Mouse (Mus musculus) CH12.LX (cell line): Measurements from ENCODE around the gene Cfdp1. TPM values are rescaled to one million over a fixed set of nuclear protein-coding genes. Genes with fewer than 3 reads are reported as not detected.

Experiments used
- DNase-seq: peaks from one replicate; pipeline ENCODE4 v3.0.0-alpha.2; 2013; ENCODE audit errors: extremely low read depth
- H3K27ac ChIP-seq: 2 replicates; pipeline ENCODE4 v1.5.1; 2012; ENCODE audit warnings: low read depth, mild to moderate bottlenecking, control low read depth, moderate library complexity; ENCODE audit not compliant: insufficient read depth
- H3K27me3 ChIP-seq: replicated peaks from 2 replicates; pipeline ENCODE3; 2012; ENCODE audit warnings: inconsistent platforms
- H3K36me3 ChIP-seq, 2 experiments: replicated peaks in 1 of 2; 2 replicates each; pipeline versions ENCODE3 to v1.6.1; 2012; ENCODE audit warnings: inconsistent platforms in 1 of 2, low read length in 1 of 2, mild to moderate bottlenecking in 1 of 2, mixed read lengths in 1 of 2, moderate library complexity in 1 of 2; ENCODE audit not compliant: control insufficient read depth in 1 of 2, insufficient read depth in 1 of 2
- H3K4me1 ChIP-seq, 2 experiments: 2 replicates each; pipeline ENCODE4 v1.6.1; 2012; ENCODE audit warnings: inconsistent platforms in 1 of 2, moderate library complexity in 1 of 2; ENCODE audit not compliant: insufficient read depth in 2 of 2, control insufficient read depth in 1 of 2
- H3K4me2 ChIP-seq: 2 replicates; pipeline ENCODE4 v1.6.1; 2012; ENCODE audit warnings: low read depth, mild to moderate bottlenecking, control low read depth; ENCODE audit not compliant: poor library complexity, insufficient read depth, severe bottlenecking
- H3K4me3 ChIP-seq, 3 experiments: fragments of 150-350 bp in 1 of 3; sonication (generic) in 1 of 3; replicated peaks in 1 of 3; 2 replicates each; pipeline versions ENCODE3 to v1.5.1; 2011 to 2012; ENCODE audit warnings: low read depth in 2 of 3, low read length in 2 of 3, mild to moderate bottlenecking in 2 of 3, moderate library complexity in 2 of 3, control low read depth in 1 of 3, improper control_type of control experiment in 1 of 3, inconsistent platforms in 1 of 3, mixed read lengths in 1 of 3; ENCODE audit not compliant: poor library complexity in 1 of 3
- H3K79me2 ChIP-seq: replicated peaks from 2 replicates; pipeline ENCODE4 v1.6.1; 2012; ENCODE audit warnings: mild to moderate bottlenecking, moderate library complexity; ENCODE audit not compliant: control insufficient read depth, poor library complexity, insufficient read depth, severe bottlenecking; ENCODE audit errors: extremely low read depth
- H3K9ac ChIP-seq: 2 replicates; pipeline ENCODE4 v1.6.1; 2012; ENCODE audit warnings: low read depth, mild to moderate bottlenecking, control low read depth, moderate library complexity; ENCODE audit not compliant: insufficient read depth
- H3K9me3 ChIP-seq: replicated peaks from 2 replicates; pipeline ENCODE3; 2012; ENCODE audit warnings: low read length, inconsistent platforms, mixed read lengths
- CHD1 ChIP-seq: IDR thresholded peaks from 2 replicates; pipeline ENCODE4 v1.6.1; 2012; ENCODE audit warnings: low read depth, low read length, improper control_type of control experiment, inconsistent platforms
- CHD2 ChIP-seq: IDR thresholded peaks from 2 replicates; pipeline ENCODE4 v1.6.1; 2011; ENCODE audit warnings: low read length, improper control_type of control experiment
- E2F4 ChIP-seq: IDR thresholded peaks from 2 replicates; pipeline ENCODE4 v1.6.1; 2011; ENCODE audit warnings: low read depth, low read length, improper control_type of control experiment; ENCODE audit not compliant: insufficient replicate concordance
- HCFC1 ChIP-seq: IDR thresholded peaks from 2 replicates; pipeline ENCODE4 v1.6.1; 2012; ENCODE audit warnings: low read depth, mild to moderate bottlenecking, inconsistent platforms, low read length, improper control_type of control experiment
- JUN ChIP-seq: IDR thresholded peaks from 2 replicates; pipeline ENCODE4 v1.6.1; 2011; ENCODE audit warnings: low read depth, mild to moderate bottlenecking, low read length, improper control_type of control experiment, moderate library complexity; ENCODE audit not compliant: insufficient read depth
- JUND ChIP-seq: conservative IDR thresholded peaks from 2 replicates; pipeline ENCODE4 v1.6.1; 2011; ENCODE audit warnings: low read depth, low read length, improper control_type of control experiment
- KAT2A ChIP-seq: IDR thresholded peaks from 2 replicates; pipeline ENCODE4 v1.6.1; 2012; ENCODE audit warnings: low read length, improper control_type of control experiment, inconsistent platforms; ENCODE audit not compliant: insufficient replicate concordance
- MAFK ChIP-seq: IDR thresholded peaks from 2 replicates; pipeline ENCODE4 v1.6.1; 2011; ENCODE audit warnings: low read length, improper control_type of control experiment; ENCODE audit not compliant: insufficient replicate concordance
- MXI1 ChIP-seq: IDR thresholded peaks from 2 replicates; pipeline ENCODE4 v1.6.1; 2011; ENCODE audit warnings: mild to moderate bottlenecking, low read depth, low read length, improper control_type of control experiment
- MYC ChIP-seq: IDR thresholded peaks from 2 replicates; pipeline ENCODE4 v1.6.1; 2011; ENCODE audit warnings: low read depth, mild to moderate bottlenecking, improper control_type of control experiment, low read length
- NELFE ChIP-seq: IDR thresholded peaks from 2 replicates; pipeline ENCODE4 v1.6.1; 2011; ENCODE audit warnings: low read depth, low read length, improper control_type of control experiment
- PAX5 ChIP-seq: IDR thresholded peaks from 2 replicates; pipeline ENCODE4 v1.6.1; 2012; ENCODE audit warnings: low read length, inconsistent platforms, mixed read lengths
- POLR2A ChIP-seq: IDR thresholded peaks from 2 replicates; pipeline ENCODE4 v1.6.1; 2011; ENCODE audit warnings: low read depth, mild to moderate bottlenecking, improper control_type of control experiment, low read length
- POLR2AphosphoS2 ChIP-seq: IDR thresholded peaks from 2 replicates; pipeline ENCODE4 v1.6.1; 2011; ENCODE audit warnings: low read depth, low read length, improper control_type of control experiment
- RAD21 ChIP-seq: IDR thresholded peaks from 2 replicates; pipeline ENCODE4 v1.6.1; 2011; ENCODE audit warnings: low read depth, mild to moderate bottlenecking, low read length, improper control_type of control experiment, moderate library complexity
- TBP ChIP-seq: conservative IDR thresholded peaks from 2 replicates; pipeline ENCODE4 v1.6.1; 2011; ENCODE audit warnings: low read depth, low read length, improper control_type of control experiment
- TCF12 ChIP-seq: IDR thresholded peaks from 2 replicates; pipeline ENCODE4 v1.6.1; 2014; ENCODE audit warnings: low read depth, mild to moderate bottlenecking, inconsistent platforms, low read length, improper control_type of control experiment
- UBTF ChIP-seq: IDR thresholded peaks from 2 replicates; pipeline ENCODE4 v1.6.1; 2012; ENCODE audit warnings: low read depth, mild to moderate bottlenecking, inconsistent platforms, low read length, improper control_type of control experiment, moderate library complexity
- USF1 ChIP-seq: IDR thresholded peaks from 2 replicates; pipeline ENCODE4 v1.6.1; 2014; ENCODE audit warnings: low read depth, mild to moderate bottlenecking, inconsistent platforms, low read length, improper control_type of control experiment
- USF2 ChIP-seq: conservative IDR thresholded peaks from 2 replicates; pipeline ENCODE4 v1.6.1; 2011; ENCODE audit warnings: low read depth, low read length, improper control_type of control experiment
- ZKSCAN1 ChIP-seq: IDR thresholded peaks from 2 replicates; pipeline ENCODE4 v1.6.1; 2012; ENCODE audit warnings: low read depth, inconsistent platforms, low read length, improper control_type of control experiment, borderline replicate concordance
- ZMIZ1 ChIP-seq: IDR thresholded peaks from 2 replicates; pipeline ENCODE4 v1.6.1; 2012; ENCODE audit warnings: low read depth, mild to moderate bottlenecking, inconsistent platforms, low read length, improper control_type of control experiment
- dilution Hi-C: fragments of 300-500 bp; cut with MboI; formaldehyde crosslinking; loops from 2 replicates; pipeline ENCODE4 v1.14.3; 2020; ENCODE audit warnings: low sequenced_read_pairs; ENCODE audit not compliant: extremely low pct_unique_long_range_greater_than_20kb, extremely low pct_ligation_motif_present
- in situ Hi-C: fragments of 300-500 bp; cut with MboI; formaldehyde crosslinking; loops from 3 replicates; pipeline ENCODE4 v1.14.3; 2019; ENCODE audit warnings: low sequenced_read_pairs, low pct_ligation_motif_present, low pct_unique_long_range_greater_than_20kb, mixed read lengths
- polyA plus RNA-seq: library from polyadenylated mRNA; unstranded; fragments of >175 nt; gene quantifications from 2 replicates; pipeline ENCODE4 v1.2.1, GENCODE M21; 2012; ENCODE audit warnings: low read depth; ENCODE audit not compliant: insufficient read length
- total RNA-seq, 2 experiments: library from RNA; depleted of rRNA; stranded (reverse); fragments of 300-350 nt in 1 of 2; fragments of >200 nt in 1 of 2; gene quantifications; 2 replicates each; pipeline ENCODE4 v1.2.3; 2012 to 2014

Gene Cfdp1
- total and polyA plus RNA-seq, 3 experiments: 113 to 210 (median 169) TPM

- Histone ChIP-seq H3K27me3 (no peaks in the 10 kb centered on the region), H3K4me3 (no peak overlapping the region), H3K79me2 (no peaks in the 10 kb centered on the region), H3K4me1 (peaks cover 3 to 30% of the 10 kb centered on the region in 2 experiments; a peak in 3 of 4 replicates), H3K36me3 (peaks cover 7 to 75% of the 10 kb centered on the region in 2 experiments), H3K27ac (no peak overlapping the region), H3K9me3 (no peaks in the 10 kb centered on the region), H3K4me2 (no peak overlapping the region), H3K9ac (no peak overlapping the region)
- in situ Hi-C loops (no loop called here), dilution Hi-C loops (no loop called here)
- TF ChIP-seq E2F4: no peak
- no peak for TF ChIP-seq CHD2
- TF ChIP-seq USF2: no peak
- TF ChIP-seq ZMIZ1: no peak
- TF ChIP-seq MAFK: no peak
- TF ChIP-seq JUND: no peak
- no peak for TF ChIP-seq POLR2AphosphoS2
- TF ChIP-seq HCFC1: no peak
- no peak for TF ChIP-seq UBTF
- TF ChIP-seq TCF12: no peak
- TF ChIP-seq NELFE: no peak
- TF ChIP-seq PAX5: no peak
- no peak for TF ChIP-seq TBP
- no peak for TF ChIP-seq KAT2A
- TF ChIP-seq CHD1: no peak
- no peak for DNase-seq
Observed at GRCm38 (mm10) chr8:111786116-111786515, 68.0 kb downstream of the Cfdp1 start.

- Histone ChIP-seq H3K4me2 (no peak overlapping the region), H3K4me3 (no peak overlapping the region), H3K9me3 (no peaks in the 10 kb centered on the region), H3K27ac (no peak overlapping the region), H3K4me1 (peaks cover 3 to 30% of the 10 kb centered on the region in 2 experiments; a peak in 3 of 4 replicates), H3K27me3 (no peaks in the 10 kb centered on the region), H3K79me2 (no peaks in the 10 kb centered on the region), H3K36me3 (peaks cover 17 to 81% of the 10 kb centered on the region in 2 experiments), H3K9ac (no peak overlapping the region)
- dilution Hi-C loops (no loop called here), in situ Hi-C loops (no loop called here)
- no peak for TF ChIP-seq JUN
- TF ChIP-seq ZKSCAN1: no peak
- TF ChIP-seq USF1: no peak
- no peak for TF ChIP-seq NELFE
- no peak for TF ChIP-seq MYC
- no peak for TF ChIP-seq RAD21
- TF ChIP-seq MXI1: no peak
- TF ChIP-seq POLR2A: no peak
- no peak for DNase-seq
Observed at GRCm38 (mm10) chr8:111782671-111783394, 71.3 kb downstream of the Cfdp1 start.
